Mouse (Mus musculus) kidney, adult 2 months (tissue): ENCODE data around the gene Arf6. TPM values are rescaled to one million over a fixed set of nuclear protein-coding genes. Genes with fewer than 3 reads are reported as not detected.
A peak's percentile ranks its signal among the peaks of the same experiment; 100 is the strongest.

Source experiments
- DNase-seq: peaks from one replicate; pipeline ENCODE4 v3.0.0; 2021
- H3K27ac ChIP-seq: fragments of 200-500 bp; 2 replicates; pipeline ENCODE4 v1.5.1; 2012; ENCODE audit warnings: low read depth, low read length, control low read depth, inconsistent platforms; ENCODE audit not compliant: insufficient read depth
- H3K27me3 ChIP-seq: fragments of 200-500 bp; replicated peaks from 2 replicates; pipeline ENCODE4 v1.6.1; 2012; ENCODE audit warnings: mild to moderate bottlenecking, moderate library complexity, low read length, inconsistent platforms; ENCODE audit not compliant: control insufficient read depth, insufficient read depth
- H3K36me3 ChIP-seq: fragments of 200-500 bp; 2 replicates; pipeline ENCODE4 v1.6.1; 2012; ENCODE audit warnings: mild to moderate bottlenecking, moderate library complexity, low read length, inconsistent platforms; ENCODE audit not compliant: control insufficient read depth, insufficient read depth
- H3K4me1 ChIP-seq: fragments of 200-500 bp; 2 replicates; pipeline ENCODE4 v1.6.1; 2011; ENCODE audit warnings: low read length; ENCODE audit not compliant: control insufficient read depth, insufficient read depth
- H3K4me3 ChIP-seq: fragments of 200-500 bp; 2 replicates; pipeline ENCODE4 v1.5.1; 2011; ENCODE audit warnings: mild to moderate bottlenecking, low read depth, low read length, control low read depth; ENCODE audit not compliant: insufficient read depth
- CTCF ChIP-seq: fragments of 200-500 bp; conservative IDR thresholded peaks from 2 replicates; pipeline ENCODE4 v1.5.1; 2011; ENCODE audit warnings: low read depth, mild to moderate bottlenecking, control low read depth, low read length, moderate library complexity, mixed read lengths; ENCODE audit not compliant: insufficient read depth, insufficient read length
- POLR2A ChIP-seq: fragments of 200-500 bp; IDR thresholded peaks from one replicate; pipeline ENCODE4 v1.6.1; 2011; ENCODE audit warnings: low read depth, low read length, control low read depth
- WGBS: fragments of 180-500 bp; shearing (Covaris S2); methylation state at CpG from one replicate; pipeline ENCODE4 v1.1.7; 2018; 5-methylcytosine and 5-hydroxymethylcytosine counted together
- polyA plus RNA-seq: library from polyadenylated mRNA; depleted of rRNA; stranded (reverse); fragments of >200 nt; gene quantifications from 2 replicates; pipeline ENCODE4 v1.2.3, GENCODE M21; 2012; rRNA removed

Gene Arf6
- polyA plus RNA-seq, 1 experiment, result 90.7 TPM

DNA sequence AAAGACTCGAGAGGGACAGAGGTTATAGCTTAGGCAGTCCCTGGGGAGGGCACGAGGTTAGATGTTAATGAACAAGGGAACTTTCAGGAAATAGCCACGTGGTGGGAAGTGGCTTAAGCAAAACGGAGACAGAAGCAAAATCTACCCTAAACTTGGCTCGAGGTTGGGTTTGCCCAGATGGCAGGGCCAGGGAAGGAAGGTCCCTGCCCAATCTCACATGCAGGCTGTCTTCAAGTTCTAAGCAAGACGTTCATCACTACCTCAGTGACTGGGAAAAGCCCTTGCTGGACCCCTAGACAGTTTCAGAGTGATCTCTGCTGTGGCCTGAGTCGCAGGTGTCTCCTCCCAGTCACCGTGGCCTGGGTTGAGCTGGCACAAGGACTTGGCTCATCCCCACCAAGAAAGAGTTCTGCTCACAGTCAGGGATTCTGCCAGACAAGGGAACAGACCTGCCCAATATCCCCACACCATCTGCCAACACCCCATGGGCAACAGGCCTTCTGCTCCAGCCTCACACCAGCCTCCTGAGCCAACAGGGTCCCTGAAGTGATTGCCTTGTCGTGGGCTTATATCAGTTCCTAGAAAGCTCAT is 45.8 kb downstream of the Arf6 start:
- TF ChIP-seq POLR2A (no peak), CTCF (no peak)
- H3K4me3 ChIP-seq, result no peak overlapping the region
- H3K27ac ChIP-seq, result no peak overlapping the region
- 63% methylated on average over 9 of the region's 9 CpGs for WGBS
- no peaks in the 10 kb centered on the region for H3K27me3 ChIP-seq
- DNase-seq, result peak; percentile 60
- no peaks in the 10 kb centered on the region for H3K36me3 ChIP-seq
- H3K4me1 ChIP-seq, result no peaks in the 10 kb centered on the region

DNA sequence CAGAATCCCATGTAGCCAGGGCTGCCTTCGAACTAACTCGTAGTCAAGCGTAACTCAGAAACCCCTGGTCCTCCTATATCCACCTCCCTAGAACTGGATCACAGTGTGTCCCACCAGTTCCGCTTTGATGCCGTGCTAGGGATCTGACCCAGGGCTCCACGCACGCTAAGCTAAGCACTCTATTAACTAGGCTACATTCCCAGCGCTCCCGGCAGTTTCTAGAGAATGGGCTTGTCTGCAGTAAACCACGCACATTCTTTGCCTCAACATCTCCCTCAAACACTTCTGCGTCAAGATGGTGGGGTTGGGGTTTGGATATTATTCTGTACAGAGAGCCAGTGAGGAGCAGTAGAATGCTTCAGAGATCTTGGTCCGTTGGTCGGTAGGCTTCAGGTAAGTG is 46.7 kb downstream of the Arf6 start:
- 55% methylated on average over 13 of the region's 13 CpGs for WGBS
- peaks cover 4% of the 10 kb centered on the region; the same call in 1 of the 2 replicates for H3K4me1 ChIP-seq
- no peak overlapping the region for H3K27ac ChIP-seq
- H3K27me3 ChIP-seq, result no peaks in the 10 kb centered on the region
- DNase-seq, result no peak
- H3K4me3 ChIP-seq, result no peak overlapping the region
- H3K36me3 ChIP-seq, result no peaks in the 10 kb centered on the region
- no peak for TF ChIP-seq POLR2A
- no peak for TF ChIP-seq CTCF

DNA sequence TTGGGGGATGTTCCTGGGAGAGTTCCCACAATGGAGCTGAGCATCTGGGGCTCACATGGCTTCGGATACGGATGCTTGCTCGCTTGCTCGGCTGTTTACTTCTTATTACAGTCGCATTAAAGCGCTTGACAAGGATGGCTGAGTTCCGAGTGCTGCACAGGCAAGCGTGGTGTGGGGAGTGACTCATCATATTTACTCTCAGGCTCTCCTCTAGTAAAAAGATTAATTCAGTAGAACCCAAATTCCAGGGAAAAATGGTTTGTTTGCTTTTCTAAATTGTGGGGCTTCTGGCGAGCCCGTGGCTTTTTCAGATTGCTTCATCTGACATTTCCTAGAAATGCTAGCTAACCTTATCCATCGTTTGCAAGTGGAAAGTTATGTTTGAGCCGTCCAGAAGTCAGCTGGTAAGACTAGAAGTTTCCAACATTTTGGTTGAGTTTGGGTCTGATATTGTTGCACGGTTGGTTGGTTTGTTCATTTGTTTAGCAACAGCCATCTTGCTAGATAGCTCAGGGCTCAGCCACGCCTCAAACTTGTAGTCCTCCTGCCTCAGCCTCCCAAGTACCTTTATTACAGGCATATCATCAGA is 47.2 kb downstream of the Arf6 start:
- WGBS, result 42% methylated on average over 14 of the region's 14 CpGs
- no peak overlapping the region for H3K27ac ChIP-seq
- DNase-seq, result peak; percentile 40

DNA sequence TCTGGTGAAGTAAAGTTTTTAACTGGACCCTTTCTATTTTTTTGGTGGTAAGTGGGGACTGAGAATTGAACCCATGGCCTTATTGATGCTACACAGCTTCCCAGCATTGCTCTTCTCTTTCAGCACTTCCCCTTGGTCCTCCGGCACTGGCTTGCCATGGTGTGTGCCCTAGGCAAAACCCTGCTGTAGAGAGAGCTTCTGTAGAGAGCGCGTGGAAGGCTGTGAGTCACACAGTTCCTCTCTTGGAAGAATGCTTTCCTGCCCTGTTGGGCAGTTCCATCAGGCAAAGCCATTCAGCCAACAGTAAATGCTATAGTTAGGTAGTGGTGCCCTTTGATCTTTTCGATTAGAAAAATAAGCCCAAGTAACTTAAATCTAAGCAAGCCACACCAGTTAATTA is 47.7 kb downstream of the Arf6 start:
- 66% methylated on average over 4 of the region's 4 CpGs for WGBS
- Histone ChIP-seq H3K4me1 (peaks cover 4% of the 10 kb centered on the region; the same call in 1 of the 2 replicates), H3K4me3 (no peak overlapping the region), H3K27ac (no peak overlapping the region), H3K36me3 (no peaks in the 10 kb centered on the region), H3K27me3 (no peaks in the 10 kb centered on the region)
- TF ChIP-seq POLR2A (no peak), CTCF (no peak)
- no peak for DNase-seq

More for the DNA sequence above, 47.2 kb downstream of the Arf6 start:
- no peaks in the 10 kb centered on the region for H3K27me3 ChIP-seq
- H3K36me3 ChIP-seq, result no peaks in the 10 kb centered on the region
- TF ChIP-seq POLR2A, result no peak
- peaks cover 4% of the 10 kb centered on the region; the same call in 1 of the 2 replicates for H3K4me1 ChIP-seq
- no peak overlapping the region for H3K4me3 ChIP-seq

DNA sequence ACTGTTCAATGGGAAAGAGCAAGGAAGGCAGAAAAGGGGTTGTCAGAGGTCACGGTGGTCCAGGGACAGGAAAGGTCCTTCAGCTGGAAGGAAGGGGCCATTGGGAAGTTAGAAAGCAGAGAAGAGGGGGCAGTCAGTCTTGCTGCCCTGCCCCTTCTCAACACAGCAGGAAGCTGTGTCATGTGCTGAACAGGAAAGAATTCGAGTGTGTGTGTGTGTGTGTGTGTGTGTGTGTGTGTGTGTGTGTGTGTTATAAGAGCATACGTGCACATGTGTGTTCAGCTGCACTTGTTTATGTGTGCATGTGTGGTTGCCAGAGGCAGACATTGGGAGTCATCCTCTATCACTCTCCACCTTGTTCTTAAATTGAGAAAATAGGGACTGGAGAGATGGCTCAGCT is 48.8 kb downstream of the Arf6 start:
- Histone ChIP-seq H3K36me3 (no peaks in the 10 kb centered on the region), H3K27ac (no peak overlapping the region), H3K4me1 (peaks cover 4% of the 10 kb centered on the region; the same call in 1 of the 2 replicates), H3K4me3 (no peak overlapping the region), H3K27me3 (no peaks in the 10 kb centered on the region)
- 69% methylated on average over 3 of the region's 3 CpGs for WGBS
- DNase-seq, result no peak
- TF ChIP-seq POLR2A, result no peak
- no peak for TF ChIP-seq CTCF

DNA sequence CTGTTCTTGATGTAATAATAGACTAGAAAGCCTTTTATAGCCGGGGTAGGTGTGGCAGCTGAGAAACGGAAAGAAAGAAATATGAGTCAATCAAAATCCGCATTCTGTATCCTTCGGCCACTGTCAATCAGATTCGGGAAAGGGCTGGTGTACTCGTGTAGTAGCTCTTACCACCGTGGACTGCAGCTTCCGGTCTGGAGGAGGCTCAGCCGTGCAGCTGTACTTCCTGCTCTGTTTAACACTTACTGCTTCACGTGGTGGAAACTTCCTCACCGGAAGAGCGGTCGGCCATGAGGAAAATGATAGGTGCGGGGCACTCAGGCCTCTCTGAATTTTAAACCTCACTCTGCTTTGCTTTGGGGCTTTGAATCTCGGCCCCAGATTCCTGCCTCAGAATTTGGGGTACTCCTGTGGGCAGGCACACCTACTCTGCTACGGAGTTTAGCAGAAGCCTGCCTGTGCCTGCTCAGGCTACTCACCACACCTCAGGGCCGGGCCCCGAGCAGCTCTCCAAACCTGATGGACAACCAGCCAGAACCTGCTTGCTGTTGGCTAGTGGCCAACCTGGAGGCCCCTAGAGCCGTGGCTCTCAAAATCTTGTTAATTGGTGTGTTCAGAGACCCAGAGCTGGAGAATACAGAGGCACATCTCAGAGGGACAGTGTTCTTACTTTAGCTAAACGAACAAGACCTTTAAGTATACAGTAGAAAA is 51.0 kb downstream of the Arf6 start:
- TF ChIP-seq POLR2A, result no peak
- no peak for TF ChIP-seq CTCF
- Histone ChIP-seq H3K27me3 (no peaks in the 10 kb centered on the region), H3K27ac (peak overlapping the region; percentile 45), H3K36me3 (no peaks in the 10 kb centered on the region), H3K4me3 (no peak overlapping the region), H3K4me1 (peaks cover 4% of the 10 kb centered on the region; the same call in 1 of the 2 replicates)
- peak; percentile 63 for DNase-seq
- 43% methylated on average over 20 of the region's 20 CpGs for WGBS

Other genes starting within 250 kb of the Arf6 start
- 1,269 and 1,739 TPM in 2 replicates for gene Rps29, start 213.0 kb upstream of the Arf6 start, polyA plus RNA-seq
- 0.14 TPM in 1 of 2 replicates, not detected in the other for gene Lrr1, start 203.3 kb upstream of the Arf6 start, polyA plus RNA-seq
- 157 and 190 TPM in 2 replicates for gene Rpl36al, start 188.1 kb upstream of the Arf6 start, polyA plus RNA-seq
- gene Mgat2, start 188.0 kb upstream of the Arf6 start, polyA plus RNA-seq, result 30.8 and 32.6 TPM in 2 replicates
- 2.6 and 3.1 TPM in 2 replicates for gene Gm49383, start 175.0 kb upstream of the Arf6 start, polyA plus RNA-seq
- 1.3 and 1.5 TPM in 2 replicates for gene Dnaaf2, start 173.7 kb upstream of the Arf6 start, polyA plus RNA-seq
- gene Gm49384, start 167.9 kb upstream of the Arf6 start, polyA plus RNA-seq, result 0.57 and 0.78 TPM in 2 replicates
- gene Pole2, start 144.0 kb upstream of the Arf6 start, polyA plus RNA-seq, result 1.9 TPM in 2 replicates
- gene Klhdc1, start 131.0 kb upstream of the Arf6 start, polyA plus RNA-seq, result 2.9 and 5.9 TPM in 2 replicates
- 41.0 and 42.8 TPM in 2 replicates for gene Klhdc2, start 75.5 kb upstream of the Arf6 start, polyA plus RNA-seq
- 3.4 and 4.7 TPM in 2 replicates for gene Nemf, start 15.0 kb upstream of the Arf6 start, polyA plus RNA-seq
- gene Gm9887, start 308 bp downstream of the Arf6 start, polyA plus RNA-seq, result 0.94 and 1.4 TPM in 2 replicates
- 5.8 and 7.1 TPM in 2 replicates for gene Vcpkmt, start 210.9 kb downstream of the Arf6 start, polyA plus RNA-seq